Mouse (Mus musculus) liver, embryonic 14.5 days (tissue): ENCODE results near the gene Klhl32.

ENCODE experiments used
- CTCF ChIP-seq: IDR thresholded peaks from 2 replicates; pipeline ENCODE4 v1.5.1; 2016; ENCODE audit warnings: antibody characterized with exemption, low read depth, control low read depth
- EP300 ChIP-seq: IDR thresholded peaks from 2 replicates; pipeline ENCODE4 v1.6.1; 2016; ENCODE audit warnings: antibody characterized with exemption, low read depth

DNA sequence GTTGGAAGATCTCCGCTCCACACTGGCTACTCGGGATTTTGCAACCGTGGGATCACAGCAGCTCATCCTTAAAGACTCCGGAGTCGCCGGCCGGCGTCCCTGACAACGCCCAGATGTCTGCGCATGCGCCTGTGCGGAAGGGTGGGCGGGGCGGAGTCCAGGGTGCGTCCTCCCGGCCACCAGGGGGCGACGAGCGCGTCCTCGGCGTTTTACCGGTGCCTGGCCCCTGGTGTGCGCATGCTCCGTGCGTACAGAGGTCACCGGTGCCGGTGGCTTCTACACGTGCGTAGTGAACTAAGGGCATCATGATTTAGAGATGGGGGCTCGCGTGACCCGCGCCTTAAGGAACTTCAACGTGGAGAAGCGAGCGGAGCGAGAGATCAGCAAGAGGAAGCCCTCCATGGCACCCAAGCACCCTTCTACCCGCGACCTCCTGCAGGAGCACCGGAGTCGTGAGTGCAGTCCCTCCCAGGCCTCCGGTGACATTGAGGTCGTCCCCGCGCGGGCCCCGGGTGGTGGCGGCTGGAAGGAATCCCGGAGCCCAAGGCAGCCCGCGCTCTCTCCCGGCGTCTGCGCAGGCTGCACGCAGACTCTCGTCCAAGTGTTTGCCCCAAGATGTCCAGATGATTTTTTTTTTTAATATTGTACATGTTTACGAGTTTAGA is 47.1 kb upstream of the Klhl32 start, which contains the start of gene Ndufaf4:
- peak; percentile 98 for TF ChIP-seq CTCF
- TF ChIP-seq EP300 = no peak
